Mouse (Mus musculus): ENCODE results near the gene Dock10. TPM values are rescaled to one million over a fixed set of nuclear protein-coding genes. Genes with fewer than 3 reads are reported as not detected.

Gene Dock10
- polyA plus RNA-seq, 1 experiment: 8.5 TPM

DNA sequence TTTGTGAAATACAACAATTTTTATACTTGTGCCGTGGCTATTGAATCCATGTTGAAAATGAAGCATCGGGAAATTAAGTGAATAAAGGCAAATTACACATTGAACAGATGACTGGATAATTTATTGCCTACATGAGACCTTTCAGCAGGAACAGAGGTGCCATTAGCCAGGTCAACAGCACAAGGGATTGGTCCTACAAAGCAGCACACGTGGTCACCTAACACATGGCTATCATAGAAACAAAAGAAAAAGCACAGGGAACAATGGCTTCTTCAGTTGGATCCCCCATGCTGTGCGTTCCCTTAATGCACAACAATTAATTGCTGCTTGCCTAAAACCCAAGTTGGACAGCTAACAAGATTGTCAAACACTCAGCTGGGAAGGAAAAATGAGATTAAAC is 133.8 kb downstream of the Dock10 start:
- TF ChIP-seq POLR2A (IDR thresholded peaks at IDR 0.05; ENCODE audit: low read depth, low read length): no peak
- TF ChIP-seq CTCF (IDR thresholded peaks at IDR 0.05; ENCODE audit: borderline replicate concordance, insufficient read depth, low read length): no peak
- Histone ChIP-seq H3K27ac (ENCODE audit: insufficient read depth, low read length) (no peak overlapping the region), H3K4me1 (ENCODE audit: control insufficient read depth, insufficient read depth, low read length) (peaks cover 4% of the 10 kb centered on the region; the same call in 1 of the 2 replicates), H3K4me3 (ENCODE audit: insufficient read depth, low read length) (no peak overlapping the region)

DNA sequence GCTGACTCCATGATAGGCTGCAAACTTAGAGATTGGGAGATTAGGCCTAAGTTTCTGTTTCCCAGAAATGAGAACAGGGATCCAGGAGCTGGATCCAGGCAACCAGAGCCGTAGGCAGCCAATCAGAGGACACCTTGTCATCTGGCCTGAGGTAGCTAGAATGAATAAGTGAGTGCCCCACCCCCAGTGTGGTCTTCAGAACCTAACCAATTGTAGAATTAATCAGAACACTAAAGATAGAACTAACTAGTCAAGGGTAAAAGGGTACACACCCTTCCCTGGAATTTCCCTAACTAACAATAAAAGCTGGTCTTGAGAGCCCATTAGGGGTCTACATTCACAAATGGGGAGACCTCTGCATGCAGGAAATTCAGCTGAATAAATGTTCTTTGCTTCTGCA is 135.7 kb downstream of the Dock10 start:
- TF ChIP-seq CTCF (IDR thresholded peaks at IDR 0.05; ENCODE audit: borderline replicate concordance, insufficient read depth, low read length): no peak
- no peak for TF ChIP-seq POLR2A (IDR thresholded peaks at IDR 0.05; ENCODE audit: low read depth, low read length)
- Histone ChIP-seq H3K4me1 (ENCODE audit: control insufficient read depth, insufficient read depth, low read length) (peaks cover 4% of the 10 kb centered on the region; the same call in 1 of the 2 replicates), H3K4me3 (ENCODE audit: insufficient read depth, low read length) (no peak overlapping the region), H3K27ac (ENCODE audit: insufficient read depth, low read length) (no peak overlapping the region)

DNA sequence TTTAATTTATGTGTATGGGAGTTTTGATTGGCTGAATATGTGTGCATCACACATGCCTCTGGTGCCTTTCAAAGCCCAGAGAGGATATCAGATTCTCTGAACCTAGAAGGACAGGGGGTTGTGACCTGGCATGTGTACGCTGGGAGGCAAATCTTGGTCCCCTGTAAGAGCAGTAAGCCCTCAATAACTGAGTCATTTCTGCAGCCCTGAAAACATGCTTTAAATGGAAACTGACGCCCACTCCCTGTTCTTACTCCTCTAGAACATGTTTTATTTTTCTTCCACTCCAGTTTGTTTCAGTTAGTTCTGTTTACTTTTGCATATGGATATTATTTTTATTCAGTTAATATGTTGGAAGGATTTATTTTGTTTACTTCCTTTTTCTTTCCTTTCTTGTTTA is 139.2 kb downstream of the Dock10 start:
- peaks cover 2% of the 10 kb centered on the region; the same call in 1 of the 2 replicates for H3K4me1 ChIP-seq (ENCODE audit: control insufficient read depth, insufficient read depth, low read length)
- H3K4me3 ChIP-seq (ENCODE audit: insufficient read depth, low read length): no peak overlapping the region
- no peak for TF ChIP-seq CTCF (IDR thresholded peaks at IDR 0.05; ENCODE audit: borderline replicate concordance, insufficient read depth, low read length)
- TF ChIP-seq POLR2A (IDR thresholded peaks at IDR 0.05; ENCODE audit: low read depth, low read length): no peak
- H3K27ac ChIP-seq (ENCODE audit: insufficient read depth, low read length): peak overlapping the region; percentile 45

DNA sequence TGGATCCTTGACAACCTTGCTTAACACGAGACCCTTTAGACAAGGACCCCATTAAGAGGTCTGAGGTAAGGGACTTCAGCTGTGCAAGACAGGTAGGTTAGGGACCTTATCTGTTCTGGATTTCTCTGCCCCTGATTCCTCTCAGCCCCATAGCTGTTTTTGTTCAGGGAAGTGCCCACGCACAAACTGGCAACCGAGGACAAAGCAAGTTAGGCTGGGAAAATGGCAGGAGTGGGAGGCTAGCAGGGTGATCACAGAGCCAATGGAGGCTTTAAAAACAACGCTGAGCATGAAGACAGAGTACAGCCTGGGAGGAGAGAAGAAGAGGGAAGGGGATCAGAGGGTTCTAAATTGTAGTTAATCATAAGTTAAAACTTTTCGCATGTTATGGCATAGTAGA is 141.7 kb downstream of the Dock10 start:
- peaks cover under 1% of the 10 kb centered on the region; the same call in 1 of the 2 replicates for H3K4me1 ChIP-seq (ENCODE audit: control insufficient read depth, insufficient read depth, low read length)
- TF ChIP-seq POLR2A (IDR thresholded peaks at IDR 0.05; ENCODE audit: low read depth, low read length) (no peak), CTCF (IDR thresholded peaks at IDR 0.05; ENCODE audit: borderline replicate concordance, insufficient read depth, low read length) (no peak)
- H3K27ac ChIP-seq (ENCODE audit: insufficient read depth, low read length): no peak overlapping the region
- H3K4me3 ChIP-seq (ENCODE audit: insufficient read depth, low read length): no peak overlapping the region

DNA sequence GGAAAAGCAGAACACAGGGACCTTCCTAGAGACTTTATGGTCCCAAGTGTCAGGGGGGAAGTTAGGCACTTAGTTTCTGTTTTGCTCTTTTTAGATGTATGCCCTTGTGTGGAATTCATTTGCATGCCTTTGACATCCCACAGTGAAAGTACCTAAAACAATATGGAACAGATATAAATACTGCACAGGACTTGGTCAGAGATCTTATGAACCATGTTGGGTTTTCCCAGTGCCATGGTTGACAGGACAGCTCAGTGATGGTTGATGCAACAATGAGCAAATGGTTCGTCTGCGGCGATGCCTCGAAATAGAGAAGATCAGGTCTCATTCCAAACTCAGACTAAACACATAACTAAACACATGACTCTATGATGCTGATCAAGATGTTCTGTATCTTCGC is 143.6 kb downstream of the Dock10 start:
- Histone ChIP-seq H3K27ac (ENCODE audit: insufficient read depth, low read length) (no peak overlapping the region), H3K4me1 (ENCODE audit: control insufficient read depth, insufficient read depth, low read length) (no peaks in the 10 kb centered on the region; the same call in 1 of the 2 replicates), H3K4me3 (ENCODE audit: insufficient read depth, low read length) (no peak overlapping the region)
- TF ChIP-seq POLR2A (IDR thresholded peaks at IDR 0.05; ENCODE audit: low read depth, low read length) (no peak), CTCF (IDR thresholded peaks at IDR 0.05; ENCODE audit: borderline replicate concordance, insufficient read depth, low read length) (no peak)

DNA sequence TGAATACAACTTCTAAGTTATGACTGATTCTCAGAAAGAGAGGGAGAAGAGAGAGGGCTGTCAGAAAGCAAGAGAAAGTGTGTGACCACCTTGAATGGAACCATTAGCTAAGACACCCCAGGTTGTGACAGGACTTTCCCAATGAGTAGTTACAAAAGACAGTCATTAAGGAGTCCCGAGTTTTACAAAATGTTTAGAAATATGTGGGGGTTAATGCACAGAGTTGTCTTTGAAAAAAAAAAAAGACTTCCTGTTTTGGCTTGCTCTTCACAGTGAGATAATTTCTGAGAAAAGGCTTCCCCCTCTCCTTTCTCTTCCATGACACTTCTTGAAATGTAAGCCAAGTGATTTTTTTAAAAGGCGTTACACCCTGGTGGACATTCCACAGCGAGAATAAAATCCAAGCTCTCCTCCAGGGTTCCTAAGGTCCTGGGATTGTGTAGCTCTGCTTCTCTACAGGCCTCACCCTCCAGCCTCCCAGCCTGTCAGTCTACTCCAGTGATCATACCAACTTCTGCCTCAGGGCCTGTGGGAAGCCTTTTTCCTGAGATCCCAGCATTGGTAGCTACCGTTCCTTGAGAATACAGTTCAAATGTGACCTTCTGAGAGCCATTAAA is 144.8 kb downstream of the Dock10 start:
- H3K4me3 ChIP-seq (ENCODE audit: insufficient read depth, low read length): no peak overlapping the region
- no peak overlapping the region for H3K27ac ChIP-seq (ENCODE audit: insufficient read depth, low read length)
- TF ChIP-seq CTCF (IDR thresholded peaks at IDR 0.05; ENCODE audit: borderline replicate concordance, insufficient read depth, low read length) (no peak), POLR2A (IDR thresholded peaks at IDR 0.05; ENCODE audit: low read depth, low read length) (no peak)
- no peaks in the 10 kb centered on the region; the same call in 1 of the 2 replicates for H3K4me1 ChIP-seq (ENCODE audit: control insufficient read depth, insufficient read depth, low read length)

DNA sequence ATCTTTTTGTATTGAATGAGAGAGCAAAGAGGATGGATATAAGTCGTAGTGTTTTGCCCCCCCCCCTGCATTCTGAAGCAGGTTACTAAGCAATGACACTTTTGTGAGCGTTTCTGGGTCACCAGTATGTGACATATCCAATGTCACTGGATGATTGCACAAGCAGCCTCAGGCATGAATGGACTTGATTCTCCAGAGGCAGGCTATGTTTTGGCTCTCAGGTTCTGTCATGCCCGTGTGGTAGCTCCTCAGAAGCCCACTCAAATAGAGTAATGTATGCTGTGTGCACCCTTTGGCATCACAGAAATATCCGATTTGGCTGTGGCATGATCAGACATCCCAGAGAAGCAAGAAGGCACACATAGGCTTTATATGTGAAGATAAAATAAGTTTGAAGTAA is 150.8 kb downstream of the Dock10 start:
- no peak overlapping the region for H3K4me3 ChIP-seq (ENCODE audit: insufficient read depth, low read length)
- peaks cover 2% of the 10 kb centered on the region; the same call in 1 of the 2 replicates for H3K4me1 ChIP-seq (ENCODE audit: control insufficient read depth, insufficient read depth, low read length)
- TF ChIP-seq POLR2A (IDR thresholded peaks at IDR 0.05; ENCODE audit: low read depth, low read length): no peak
- TF ChIP-seq CTCF (IDR thresholded peaks at IDR 0.05; ENCODE audit: borderline replicate concordance, insufficient read depth, low read length): no peak
- no peak overlapping the region for H3K27ac ChIP-seq (ENCODE audit: insufficient read depth, low read length)

DNA sequence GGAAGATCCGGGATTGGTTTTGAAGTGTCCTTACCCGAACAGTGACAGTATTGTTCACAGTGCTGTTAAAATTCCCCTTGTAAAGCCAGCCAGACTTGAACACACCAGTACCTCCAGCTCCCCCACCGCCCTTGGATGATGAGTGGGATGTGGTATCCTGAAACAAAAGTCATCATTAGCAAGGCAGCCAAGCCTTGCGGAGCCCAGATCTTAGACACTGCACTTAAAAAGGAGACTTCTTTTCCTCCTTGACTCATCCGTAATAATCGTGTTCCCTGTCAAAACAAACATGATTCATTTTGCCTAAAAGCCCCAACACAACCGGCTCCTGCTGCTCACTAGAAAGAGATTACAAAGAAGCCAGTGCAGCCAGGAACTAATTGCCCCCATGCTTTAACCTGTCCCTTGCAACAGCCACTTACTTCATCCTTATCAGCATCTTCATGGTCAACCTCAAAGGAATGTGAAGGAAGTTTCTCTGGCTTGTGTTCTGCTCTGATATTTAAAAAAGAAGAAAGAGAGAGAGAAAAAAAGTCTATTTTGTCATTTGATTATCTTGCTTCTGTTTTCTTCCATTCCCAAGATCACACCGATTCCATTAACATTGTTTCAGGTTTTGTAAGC is 152.1 kb downstream of the Dock10 start:
- no peak overlapping the region for H3K27ac ChIP-seq (ENCODE audit: insufficient read depth, low read length)
- H3K4me1 ChIP-seq (ENCODE audit: control insufficient read depth, insufficient read depth, low read length): peaks cover 2% of the 10 kb centered on the region; the same call in 1 of the 2 replicates
- H3K4me3 ChIP-seq (ENCODE audit: insufficient read depth, low read length): no peak overlapping the region
- TF ChIP-seq POLR2A (IDR thresholded peaks at IDR 0.05; ENCODE audit: low read depth, low read length) (no peak), CTCF (IDR thresholded peaks at IDR 0.05; ENCODE audit: borderline replicate concordance, insufficient read depth, low read length) (no peak)

DNA sequence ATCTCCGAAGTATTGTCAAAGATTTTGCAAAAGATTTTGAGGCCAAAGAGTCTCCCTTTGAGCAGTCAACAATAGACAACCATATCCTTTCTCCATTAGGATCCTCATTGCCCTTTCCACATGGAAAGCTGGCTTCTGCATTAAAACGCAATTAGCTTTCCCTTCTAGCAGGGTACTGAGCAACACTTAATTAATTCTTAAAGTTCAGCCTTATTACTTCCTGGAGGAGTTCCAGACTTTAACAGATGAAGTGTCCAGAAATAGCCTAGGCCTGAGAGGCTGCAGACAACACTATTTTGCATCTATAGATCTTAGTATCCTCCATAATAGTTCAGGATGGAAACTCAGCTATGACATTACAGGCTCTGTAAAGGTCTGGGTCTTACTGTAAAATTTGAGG is 154.0 kb downstream of the Dock10 start:
- no peak overlapping the region for H3K4me3 ChIP-seq (ENCODE audit: insufficient read depth, low read length)
- H3K4me1 ChIP-seq (ENCODE audit: control insufficient read depth, insufficient read depth, low read length): peaks cover 2% of the 10 kb centered on the region; the same call in 1 of the 2 replicates
- no peak for TF ChIP-seq POLR2A (IDR thresholded peaks at IDR 0.05; ENCODE audit: low read depth, low read length)
- TF ChIP-seq CTCF (IDR thresholded peaks at IDR 0.05; ENCODE audit: borderline replicate concordance, insufficient read depth, low read length): no peak

DNA sequence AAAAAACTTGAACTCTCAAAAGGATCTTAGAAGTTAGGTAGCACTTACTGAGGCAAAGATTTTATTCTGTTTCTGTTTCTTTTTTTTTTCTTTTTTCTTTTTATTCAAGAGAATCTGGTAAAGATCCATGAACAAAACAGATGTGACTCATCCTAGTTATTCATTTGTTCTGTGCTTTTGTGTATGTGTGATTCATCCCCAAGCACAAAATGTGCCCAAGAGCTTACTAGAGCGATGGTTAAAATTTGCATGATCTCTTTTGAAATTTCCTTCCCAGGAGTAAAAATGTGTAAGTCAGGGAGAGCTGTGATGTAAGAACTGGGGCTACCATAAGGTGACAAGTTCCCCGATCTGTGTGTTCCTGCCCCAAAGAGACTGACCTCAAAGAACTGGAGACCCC is 155.2 kb downstream of the Dock10 start:
- no peak overlapping the region for H3K4me3 ChIP-seq (ENCODE audit: insufficient read depth, low read length)
- H3K27ac ChIP-seq (ENCODE audit: insufficient read depth, low read length): no peak overlapping the region
- TF ChIP-seq POLR2A (IDR thresholded peaks at IDR 0.05; ENCODE audit: low read depth, low read length) (no peak), CTCF (IDR thresholded peaks at IDR 0.05; ENCODE audit: borderline replicate concordance, insufficient read depth, low read length) (no peak)
- peaks cover 2% of the 10 kb centered on the region; the same call in 1 of the 2 replicates for H3K4me1 ChIP-seq (ENCODE audit: control insufficient read depth, insufficient read depth, low read length)

More for the DNA sequence above, 154.0 kb downstream of the Dock10 start:
- no peak overlapping the region for H3K27ac ChIP-seq (ENCODE audit: insufficient read depth, low read length)

Data from embryonic fibroblast, embryonic 13.5 days (primary cell).